ENCODE assay signal across 11 mouse cellular contexts in the genomic region with DNA sequence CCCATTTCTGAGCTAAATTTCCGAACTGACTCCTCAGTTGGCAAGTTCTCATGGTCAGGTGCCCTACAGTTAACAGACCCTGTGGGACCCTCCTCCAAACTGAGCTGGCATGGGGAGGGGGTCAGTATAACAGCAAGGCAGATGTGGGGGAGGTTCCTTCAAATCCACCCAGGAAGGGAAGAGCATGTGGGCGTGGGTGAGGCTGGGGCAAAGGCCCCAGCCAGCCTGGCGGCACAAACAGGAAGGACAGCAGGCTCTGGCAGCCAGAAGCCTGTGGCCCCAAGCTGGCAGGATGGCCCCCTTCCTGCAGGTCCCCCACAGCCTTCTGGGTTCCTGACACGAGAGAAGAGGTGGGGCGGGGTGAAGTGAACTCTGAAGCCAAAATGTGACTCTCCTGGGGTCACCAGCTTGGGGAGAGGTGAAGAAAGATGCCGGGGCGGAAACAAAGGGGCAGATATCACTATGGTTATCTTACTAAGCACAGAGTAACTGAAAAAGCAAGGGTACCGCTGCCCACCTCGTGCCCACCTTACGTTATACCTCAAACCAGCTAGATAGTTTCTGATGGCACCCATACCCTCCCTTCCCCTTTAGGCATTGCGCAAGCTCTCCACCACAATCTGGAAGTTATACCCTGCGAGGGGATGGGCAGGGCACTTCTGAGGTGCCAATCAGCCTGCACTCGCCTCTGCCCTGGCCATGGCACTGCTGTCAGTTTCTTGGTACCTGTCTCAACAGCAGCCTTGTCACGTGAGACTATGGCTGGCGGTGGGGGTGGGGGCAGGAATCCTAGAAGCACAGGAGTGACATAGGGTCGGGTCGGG. TPM values are rescaled to one million over a fixed set of nuclear protein-coding genes. Genes with fewer than 3 reads are reported as not detected.
A peak's percentile ranks its signal among the peaks of the same experiment; 100 is the strongest.
DNase-seq lines count a peak whose midpoint lies in the region; ATAC-seq and TF ChIP-seq lines count a peak whose summit lies in the region.
"Had no signal": no experiment of that assay in that cellular context is flagged by ENCODE, and none has a peak within 500 bp of the region (broad histone marks: within the 10 kb centered on the region; RNA-seq: fewer than 3 reads in every experiment).

A gene (plus strand): TSS at position 681 of the 824 bp plus-strand sequence.

- 51% methylated on average over 17 of the region's 17 CpGs for WGBS in heart, embryonic 15.5 days

- H3K36me3 ChIP-seq in heart, embryonic 15.5 days = no peaks in the 10 kb centered on the region
- H3K36me3 ChIP-seq: hindbrain, embryonic 13.5 days; neural tube, embryonic 13.5 days had no signal

- peaks cover 5% of the 10 kb centered on the region; the same call in 1 of the 2 replicates for H3K4me1 ChIP-seq in heart, embryonic 15.5 days (replicated peaks)
- H3K4me1 ChIP-seq: neural tube, embryonic 13.5 days had no signal

- no peak for DNase-seq in heart, postnatal 25 days (ENCODE audit: low spot score)
- DNase-seq in CD8-positive naive resting alpha-beta T cell, adult 2 months (ENCODE audit: low read depth in 2 of 2, low spot score in 2 of 2) = peak; percentile 35 to 43
- peak; percentile 72 for DNase-seq in naive thymus-derived CD4-positive, alpha-beta T cell, adult 2 months (ENCODE audit: low read depth)
- no peak for DNase-seq in layer of hippocampus, adult 2 months (ENCODE audit: low spot score in 2 of 2)
- DNase-seq in left cerebral cortex, postnatal 10 days (ENCODE audit: extremely low spot score in 1 of 2, low spot score in 2 of 2) = no peak
- DNase-seq in urinary bladder, adult 2 months (ENCODE audit: low spot score) = no peak

- no peak for TF ChIP-seq CTCF in layer of hippocampus, adult 2 months (conservative IDR thresholded peaks at IDR 0.05)

- H3K9ac ChIP-seq in heart, embryonic 15.5 days = no peak within 1 kb of the TSS
- H3K9ac ChIP-seq: hindbrain, embryonic 13.5 days; neural tube, embryonic 13.5 days had no signal

- intact Hi-C loops in heart, postnatal 25 days (cut with DNase I) = no loop called here
- intact Hi-C loops in left cerebral cortex, postnatal 10 days (cut with DNase I) = loop anchor here (5.0 kb wide), 1 partner anchor 75 kb away; no protein-coding TSS in a partner anchor

- no peak within 1 kb of the TSS for H3K27ac ChIP-seq in heart, embryonic 15.5 days
- H3K27ac ChIP-seq in layer of hippocampus, adult 2 months = no peak within 1 kb of the TSS
- H3K27ac ChIP-seq: hindbrain, embryonic 13.5 days; neural tube, embryonic 13.5 days had no signal

- no peak within 1 kb of the TSS for H3K4me2 ChIP-seq in heart, embryonic 15.5 days
- H3K4me2 ChIP-seq: hindbrain, embryonic 13.5 days; neural tube, embryonic 13.5 days had no signal

- ATAC-seq in heart, embryonic 15.5 days (replicated peaks; ENCODE audit: insufficient number of reproducible peaks, insufficient read depth, low FRiP score, low read depth) = 0 out of 2 replicates have a peak, but pooled peaks have one; percentile 5
- peak; percentile 71 for ATAC-seq in granulocyte monocyte progenitor cell, adult 5-6 weeks (replicated peaks; ENCODE audit: poor library complexity, severe bottlenecking)
- ATAC-seq: Patski had no signal

- no peaks in the 10 kb centered on the region for H3K9me3 ChIP-seq in heart, embryonic 15.5 days (replicated peaks)
- H3K9me3 ChIP-seq: hindbrain, embryonic 13.5 days; neural tube, embryonic 13.5 days had no signal

- H3K4me3 ChIP-seq in heart, embryonic 15.5 days = no peak within 1 kb of the TSS
- H3K4me3 ChIP-seq in layer of hippocampus, adult 2 months = no peak within 1 kb of the TSS
- H3K4me3 ChIP-seq: hindbrain, embryonic 13.5 days; neural tube, embryonic 13.5 days had no signal

- peaks cover 44% of the 10 kb centered on the region for H3K27me3 ChIP-seq in heart, embryonic 15.5 days
- H3K27me3 ChIP-seq: Patski had no signal

RNA-seq across cellular contexts. Expression of the gene that starts here (rescaled TPM):
- 0.08 and 0.15 TPM in 2 replicates for polyA plus RNA-seq in heart, embryonic 15.5 days (2015; fragmentation: Nextera tagmentation; extraction: Ambion mirVana)
- under 1 TPM in 1 of 2 experiments, not detected in 1; 0.34 TPM for total RNA-seq in heart, postnatal 25 days (2021)
- total RNA-seq in granulocyte monocyte progenitor cell, adult 5-6 weeks (2014; fragmentation: Nextera tagmentation) = 34.5 and 38.8 TPM in 2 replicates
- total RNA-seq in granulocyte monocyte progenitor cell, adult 5-6 weeks (2017) = 24.8 and 27.3 TPM in 2 replicates
- total RNA-seq in layer of hippocampus, adult 2 months (2021) = under 1 TPM in 1 of 2 experiments, not detected in 1; 0.37 TPM
- under 1 TPM; 0.22 to 0.41 TPM for total RNA-seq in left cerebral cortex, postnatal 10 days (2021)
- polyA plus RNA-seq in urinary bladder, adult 2 months (2012; rRNA removed) = 0.19 and 0.29 TPM in 2 replicates

Comparison
In these comparisons a context has a peak if more than half of its experiments do, and no peak if none do; other contexts are left out.
1. RNA of the gene that starts here (total RNA-seq): 24.8 to 38.8 TPM in granulocyte monocyte progenitor cell, adult 5-6 weeks; 0.22 to 0.41 TPM in left cerebral cortex, postnatal 10 days, 0.37 TPM in layer of hippocampus, adult 2 months and 0.34 TPM in heart, postnatal 25 days; every median in the first group is over 10 times any median in the second.
2. Peak in ATAC-seq in heart, embryonic 15.5 days; RNA of the gene not detected or under 1 TPM.
3. DNase-seq: peak in CD8-positive naive resting alpha-beta T cell, adult 2 months (2 of 2) and naive thymus-derived CD4-positive, alpha-beta T cell, adult 2 months (single experiment); none in heart, postnatal 25 days (single experiment), layer of hippocampus, adult 2 months (0 of 2), left cerebral cortex, postnatal 10 days (0 of 2) and urinary bladder, adult 2 months (single experiment).